Mouse (Mus musculus): ENCODE data around the gene Iqschfp.
"Not testable (repeated sequence)": the region's sequence is repeated elsewhere in the genome, so short reads cannot be mapped to it uniquely, and the experiment has no call there.

Iqschfp gene

GRCm38 (mm10) chr3:68077406-68077805, 185.4 kb downstream of the Iqschfp start:
- no peak for DNase-seq

- DNase-seq, result no peak
These were observed 193.0 kb downstream of the Iqschfp start for GRCm38 (mm10) chr3:68085024-68085423.

GRCm38 (mm10) chr3:68092108-68092507, 200.1 kb downstream of the Iqschfp start:
- no peak for DNase-seq

- DNase-seq, result no peak
These were observed 204.8 kb downstream of the Iqschfp start for GRCm38 (mm10) chr3:68096724-68097431.

GRCm38 (mm10) chr3:68099561-68099960, 207.5 kb downstream of the Iqschfp start:
- DNase-seq, result not testable (repeated sequence)

GRCm38 (mm10) chr3:68101343-68101742, 209.3 kb downstream of the Iqschfp start:
- no peak for DNase-seq

GRCm38 (mm10) chr3:68105081-68105685, 213.2 kb downstream of the Iqschfp start:
- no peak for DNase-seq

GRCm38 (mm10) chr3:68121338-68121737, 229.3 kb downstream of the Iqschfp start:
- DNase-seq, result no peak

GRCm38 (mm10) chr3:68126284-68126856, 234.3 kb downstream of the Iqschfp start:
- DNase-seq, result no peak

- no peak for DNase-seq
These were observed 238.4 kb downstream of the Iqschfp start for GRCm38 (mm10) chr3:68130386-68130785.

GRCm38 (mm10) chr3:68138833-68139627, 247.0 kb downstream of the Iqschfp start:
- no peak for DNase-seq

GRCm38 (mm10) chr3:68150688-68151087, 258.7 kb downstream of the Iqschfp start:
- no peak for DNase-seq

- no peak for DNase-seq
These were observed 268.1 kb downstream of the Iqschfp start for GRCm38 (mm10) chr3:68160175-68160574.

GRCm38 (mm10) chr3:68160760-68161159, 268.7 kb downstream of the Iqschfp start:
- no peak for DNase-seq

- no peak for DNase-seq
These were observed 286.2 kb downstream of the Iqschfp start for GRCm38 (mm10) chr3:68178248-68178647.

- DNase-seq, result no peak
These were observed 295.4 kb downstream of the Iqschfp start for GRCm38 (mm10) chr3:68187471-68187870.

- DNase-seq, result no peak
These were observed 297.1 kb downstream of the Iqschfp start for GRCm38 (mm10) chr3:68189100-68189499.

- DNase-seq, result no peak
These were observed 304.9 kb downstream of the Iqschfp start for GRCm38 (mm10) chr3:68196933-68197332.

- no peak for DNase-seq
These were observed 309.2 kb downstream of the Iqschfp start for GRCm38 (mm10) chr3:68201214-68201613.

GRCm38 (mm10) chr3:68202162-68202902, 310.3 kb downstream of the Iqschfp start:
- DNase-seq, result no peak

- no peak for DNase-seq
These were observed 312.0 kb downstream of the Iqschfp start for GRCm38 (mm10) chr3:68203934-68204467.

- no peak for DNase-seq
These were observed 318.4 kb downstream of the Iqschfp start for GRCm38 (mm10) chr3:68210422-68210821.

Measured in kidney, adult 18-20 months (tissue).